Mouse (Mus musculus): ENCODE results near the gene A430033K04Rik.

DNA sequence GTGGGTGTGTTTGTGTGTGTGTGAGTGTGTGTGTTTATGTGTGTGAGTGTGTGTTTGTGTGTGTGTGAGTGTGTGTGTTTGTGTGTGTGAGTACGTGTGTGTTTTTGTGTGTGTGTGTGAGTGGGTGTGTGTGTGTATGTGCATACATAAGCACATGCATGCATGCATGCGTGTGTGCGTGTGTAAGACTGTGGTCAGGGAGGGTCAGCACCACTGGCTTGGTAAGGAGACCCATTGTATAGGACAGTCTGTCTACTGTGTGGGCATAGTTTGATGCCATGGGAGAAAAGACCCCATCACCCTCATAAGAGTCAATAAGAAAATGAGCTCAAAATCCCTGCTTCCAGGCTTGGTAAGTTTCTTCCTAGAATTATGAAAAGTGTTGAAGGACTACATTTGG, 34.7 kb downstream of the A430033K04Rik start:
- TF ChIP-seq CTCF (IDR thresholded peaks at IDR 0.05) (no peak), EP300 (IDR thresholded peaks at IDR 0.05) (no peak)

All from lung, postnatal 0 days (tissue).